Mouse (Mus musculus) gastrocnemius, postnatal 25 days (tissue): ENCODE results near the gene Ly6c2. TPM values are rescaled to one million over a fixed set of nuclear protein-coding genes. Genes with fewer than 3 reads are reported as not detected.
A peak's percentile ranks its signal among the peaks of the same experiment; 100 is the strongest.
"Not testable (repeated sequence)": the region's sequence is repeated elsewhere in the genome, so short reads cannot be mapped to it uniquely, and the experiment has no call there.

Source experiments
- DNase-seq: peaks from one replicate; pipeline ENCODE4 v3.0.0; 2022
- long read RNA-seq, 2 experiments: library from polyadenylated mRNA; stranded (forward); transcript quantifications; one replicate each; pipeline ENCODE4 v2.0.0; 2021
- total RNA-seq, 2 experiments: library from RNA; stranded (reverse); gene quantifications; 1 replicate in 1 of 2; 2 replicates in 1 of 2; pipeline ENCODE4 v1.2.3; 2021

Ly6c2 gene
- total RNA-seq: 1 to 10 TPM; 2.4 to 5.5 TPM
- long read RNA-seq, experiment 1: 0 reads
- long read RNA-seq, experiment 2: 0 reads

- DNase-seq: not testable (repeated sequence)
Observed at GRCm38 (mm10) chr15:75111861-75112630, at the start of gene Ly6c2. Gene Ly6c2, minus strand, starts transcription at chr15:75111970.

GRCm38 (mm10) chr15:75157646-75158045 lies 45.9 kb upstream of the Ly6c2 start:
- DNase-seq: no peak

- DNase-seq: no peak
Observed at GRCm38 (mm10) chr15:75154940-75155339, 43.2 kb upstream of the Ly6c2 start, which contains the start of gene Ly6g. Gene Ly6g, plus strand, starts transcription at chr15:75155240.

GRCm38 (mm10) chr15:75153087-75153486 lies 41.3 kb upstream of the Ly6c2 start:
- DNase-seq: no peak

GRCm38 (mm10) chr15:75143735-75144134 lies 32.0 kb upstream of the Ly6c2 start:
- no peak for DNase-seq

- not testable (repeated sequence) for DNase-seq
Observed at GRCm38 (mm10) chr15:75141812-75142360, 30.1 kb upstream of the Ly6c2 start.

- DNase-seq: not testable (repeated sequence)
Observed at GRCm38 (mm10) chr15:75137739-75138138, 26.0 kb upstream of the Ly6c2 start.

GRCm38 (mm10) chr15:75135090-75135783 lies 23.5 kb upstream of the Ly6c2 start:
- DNase-seq: not testable (repeated sequence)

GRCm38 (mm10) chr15:75132346-75132745 lies 20.6 kb upstream of the Ly6c2 start:
- DNase-seq: not testable (repeated sequence)

- no peak for DNase-seq
Observed at GRCm38 (mm10) chr15:75120066-75120465, 8.3 kb upstream of the Ly6c2 start.

GRCm38 (mm10) chr15:75118742-75119141 lies 7.0 kb upstream of the Ly6c2 start:
- not testable (repeated sequence) for DNase-seq

- not testable (repeated sequence) for DNase-seq
Observed at GRCm38 (mm10) chr15:75117481-75117880, 5.7 kb upstream of the Ly6c2 start.

GRCm38 (mm10) chr15:75116525-75116924 lies 4.8 kb upstream of the Ly6c2 start:
- DNase-seq: no peak

- not testable (repeated sequence) for DNase-seq
Observed at GRCm38 (mm10) chr15:75110424-75110823, 1.3 kb downstream of the Ly6c2 start.

- no peak for DNase-seq
Observed at GRCm38 (mm10) chr15:75099261-75099660, 12.5 kb downstream of the Ly6c2 start.

- DNase-seq: not testable (repeated sequence)
Observed at GRCm38 (mm10) chr15:75088041-75088440, 23.7 kb downstream of the Ly6c2 start.

- DNase-seq: no peak
Observed at GRCm38 (mm10) chr15:75069965-75070364, 41.8 kb downstream of the Ly6c2 start.

- peak; percentile 26 for DNase-seq
Observed at GRCm38 (mm10) chr15:75062030-75062574, 49.7 kb downstream of the Ly6c2 start.

- DNase-seq: peak; percentile 33
Observed at GRCm38 (mm10) chr15:75060505-75060904, 51.3 kb downstream of the Ly6c2 start.
